Mouse (Mus musculus) bone marrow macrophage, adult 2 months (primary cell): ENCODE results near the gene 8030474K03Rik.

Experiments
- CTCF ChIP-seq: IDR thresholded peaks from 2 replicates; pipeline ENCODE4 v1.5.1; 2012; ENCODE audit warnings: low read depth, mild to moderate bottlenecking, low read length, moderate library complexity
- POLR2A ChIP-seq: IDR thresholded peaks from 2 replicates; pipeline ENCODE4 v1.6.1; 2012; ENCODE audit warnings: mild to moderate bottlenecking, low read depth, low read length, borderline replicate concordance

- no peak for TF ChIP-seq POLR2A
- TF ChIP-seq CTCF: no peak
Measured at GRCm38 (mm10) chrX:101819163-101819562, 24.7 kb downstream of the 8030474K03Rik start.
